Mouse (Mus musculus) small intestine, adult 2 months (tissue): Measurements from ENCODE around the gene Setdb2.

ENCODE experiments used
- CTCF ChIP-seq: fragments of 200-500 bp; IDR thresholded peaks from 2 replicates; pipeline ENCODE4 v1.5.1; 2012; ENCODE audit warnings: low read depth, mild to moderate bottlenecking, control low read depth, inconsistent platforms, low read length, moderate library complexity, mixed read lengths; ENCODE audit not compliant: insufficient replicate concordance, insufficient read length; ENCODE audit errors: extremely low read depth
- POLR2A ChIP-seq: fragments of 200-500 bp; IDR thresholded peaks from 2 replicates; pipeline ENCODE4 v1.6.1; 2012; ENCODE audit warnings: low read depth, mild to moderate bottlenecking, control low read depth, inconsistent platforms, low read length, moderate library complexity

DNA sequence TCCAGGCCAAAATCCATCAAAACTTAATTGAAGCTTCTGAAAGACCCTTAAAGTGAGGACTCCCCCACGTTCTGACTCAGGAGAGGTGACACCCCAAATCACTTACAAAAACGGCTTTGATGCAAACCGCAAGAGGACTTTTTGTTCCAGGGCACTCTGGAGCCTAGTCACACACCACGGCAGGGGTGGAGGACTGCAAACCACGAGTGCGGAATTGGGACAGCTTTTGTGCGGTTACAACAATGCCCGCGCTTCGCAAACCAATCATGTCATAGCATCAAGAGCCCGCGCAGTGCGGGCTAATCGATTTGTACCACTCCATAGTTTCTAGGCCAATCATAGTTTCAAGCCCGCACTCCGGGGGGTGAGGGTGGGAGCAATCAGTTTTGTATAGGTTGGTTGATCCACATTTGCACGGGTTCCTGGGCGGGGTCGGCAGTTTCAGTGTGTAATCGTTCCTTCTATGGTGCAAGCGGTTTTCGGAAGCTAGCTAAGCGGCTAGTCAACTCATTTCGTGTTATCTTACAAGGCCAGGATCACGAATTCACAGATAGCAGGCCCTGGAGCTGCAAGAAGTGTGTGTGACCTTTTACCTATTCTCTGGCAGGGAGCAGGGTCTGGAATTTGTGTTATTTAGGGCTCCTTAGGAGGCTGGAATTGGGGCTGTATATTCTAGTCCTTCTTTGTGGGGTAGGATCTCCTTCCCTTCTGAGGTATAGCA lies 70.2 kb downstream of the Setdb2 start:
- TF ChIP-seq POLR2A (no peak), CTCF (no peak)
